In the genomic region with DNA sequence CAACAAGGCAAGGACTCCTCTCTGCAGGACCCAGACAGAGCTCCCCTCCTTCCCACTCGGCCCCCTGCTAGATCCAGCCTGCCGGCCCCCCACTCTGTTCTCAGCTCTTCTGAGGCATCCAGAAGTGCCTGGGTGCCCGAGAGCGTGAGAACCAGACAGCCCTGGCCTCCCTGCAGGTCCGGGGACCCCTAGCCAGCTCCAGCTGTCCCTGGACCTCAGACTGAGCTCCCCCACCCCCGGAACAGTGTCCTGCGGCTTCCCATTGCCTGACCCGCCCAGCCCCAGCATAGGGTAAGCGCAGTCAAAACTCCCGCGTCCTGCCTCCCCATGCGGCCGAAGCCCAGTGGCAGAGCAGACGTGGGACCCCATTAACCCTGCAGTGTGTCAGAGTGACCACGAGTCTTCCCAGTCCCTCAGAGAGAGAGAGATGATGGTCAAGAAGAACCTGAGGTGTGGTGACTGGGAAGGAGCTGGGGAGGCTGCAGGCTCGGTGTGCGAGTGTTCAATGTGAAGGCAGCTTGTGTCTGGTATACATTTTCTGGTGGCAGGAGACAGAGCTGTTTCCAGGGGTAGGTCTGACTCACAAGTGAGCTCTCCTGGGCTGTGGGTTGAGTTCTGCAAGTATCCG, we compare ENCODE assay signal across 16 mouse cellular contexts.
"Had no signal": no experiment of that assay in that cellular context is flagged by ENCODE, and none has a peak within 500 bp of the region (broad histone marks: within the 10 kb centered on the region; RNA-seq: fewer than 3 reads in every experiment).

No protein-coding gene starts in this region.

- H3K4me3 ChIP-seq: left cerebral cortex, adult 2 months; limb, embryonic 12.5 days; liver, embryonic 13.5 days; lung, embryonic 15.5 days; megakaryocyte, embryonic 14.5 days; neural tube, embryonic 13.5 days had no signal

- H3K9ac ChIP-seq: limb, embryonic 12.5 days; liver, embryonic 13.5 days; liver, postnatal 0 days; lung, embryonic 15.5 days; neural tube, embryonic 13.5 days had no signal

- H3K27me3 ChIP-seq: liver, embryonic 13.5 days; lung, embryonic 15.5 days had no signal

- H3K4me2 ChIP-seq: limb, embryonic 12.5 days; liver, embryonic 13.5 days; lung, embryonic 15.5 days; neural tube, embryonic 13.5 days had no signal

- H3K27ac ChIP-seq: left cerebral cortex, adult 2 months; limb, embryonic 12.5 days; liver, embryonic 13.5 days; lung, embryonic 15.5 days; macrophage; neural tube, embryonic 13.5 days had no signal

- H3K4me1 ChIP-seq: megakaryocyte, embryonic 14.5 days had no signal

- DNase-seq: kidney, adult 18-20 months; kidney, postnatal 25 days; liver; liver, embryonic 13.5 days; liver, postnatal 0 days; lung, postnatal 14 days; midbrain, embryonic 14.5 days; right cerebral cortex, postnatal 14 days; thymus, adult 2 months; thymus, postnatal 25 days had no signal

- ATAC-seq: liver, postnatal 0 days had no signal

- H3K9me3 ChIP-seq: limb, embryonic 12.5 days; liver, embryonic 13.5 days; lung, embryonic 15.5 days; megakaryocyte, embryonic 14.5 days; neural tube, embryonic 13.5 days had no signal

- H3K36me3 ChIP-seq: limb, embryonic 12.5 days; liver, embryonic 13.5 days; lung, embryonic 15.5 days; neural tube, embryonic 13.5 days had no signal
